Mouse (Mus musculus): ENCODE data around the gene Alyref.

DNA sequence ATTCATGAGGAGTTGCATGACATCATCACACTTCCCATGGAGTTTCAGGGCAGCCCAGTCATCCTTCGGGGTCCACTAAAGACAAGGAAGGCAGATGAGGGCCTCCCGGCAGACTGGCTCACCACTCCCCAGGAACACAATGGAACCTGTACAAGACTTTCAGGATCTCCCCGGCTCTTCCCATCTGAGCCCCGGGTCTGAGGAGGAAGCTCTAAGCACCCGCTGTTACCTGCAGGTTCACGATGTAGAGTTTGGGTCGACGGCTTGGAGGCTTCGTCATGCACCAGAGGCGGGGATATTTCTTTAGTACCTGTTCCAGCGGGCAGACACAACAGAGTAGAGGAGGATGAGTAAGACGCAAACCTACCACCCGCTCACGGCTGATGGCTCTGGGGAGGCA, 22.0 kb upstream of the Alyref start:
- TF ChIP-seq TAL1 (IDR thresholded peaks at IDR 0.05; ENCODE audit: low read length) (no peak), GATA1 (IDR thresholded peaks at IDR 0.05; ENCODE audit: low read length) (no peak)

All from erythroblast, embryonic 14.5 days (primary cell).